Mouse (Mus musculus): ENCODE results near the gene Wfdc15b. TPM values are rescaled to one million over a fixed set of nuclear protein-coding genes. Genes with fewer than 3 reads are reported as not detected.

Wfdc15b gene
- total and polyA plus RNA-seq, 3 experiments, result not detected

DNA sequence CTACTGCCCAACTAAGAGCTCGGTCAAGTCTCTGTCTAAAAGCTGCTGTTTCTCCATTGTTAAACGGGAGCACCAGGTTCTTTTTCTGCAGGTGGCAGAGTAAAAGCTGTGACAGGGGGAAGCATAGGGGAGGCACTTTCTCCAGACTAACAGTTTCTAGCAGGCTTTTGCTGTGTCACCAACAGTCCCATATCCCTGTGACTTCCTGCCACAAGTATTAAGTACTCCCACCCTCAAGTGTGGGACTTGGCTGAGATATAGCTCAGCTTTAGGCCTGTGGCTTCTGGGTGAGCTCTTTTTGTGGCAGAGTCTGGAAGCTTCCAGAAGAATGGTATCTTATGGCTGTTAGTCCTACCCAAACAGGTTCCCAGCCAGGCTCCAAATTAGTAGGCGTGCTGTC lies 45.6 kb downstream of the Wfdc15b start:
- H3K4me1 ChIP-seq (ENCODE audit: control insufficient read depth in 1 of 2, insufficient read depth in 2 of 2), result peaks cover 0 to 1% of the 10 kb centered on the region in 2 experiments; a peak in 1 of 4 replicates
- H3K27me3 ChIP-seq (replicated peaks), result no peaks in the 10 kb centered on the region
- H3K9ac ChIP-seq (ENCODE audit: insufficient read depth, low read depth), result no peak overlapping the region
- H3K9me3 ChIP-seq (replicated peaks; ENCODE audit: low read length), result no peaks in the 10 kb centered on the region
- no peak overlapping the region for H3K4me2 ChIP-seq (ENCODE audit: insufficient read depth, low read depth, poor library complexity, severe bottlenecking)
- no peaks in the 10 kb centered on the region for H3K36me3 ChIP-seq (replicated peaks in 1 of 2; ENCODE audit: control insufficient read depth in 1 of 2, insufficient read depth in 1 of 2, low read length in 1 of 2)
- DNase-seq (ENCODE audit: extremely low read depth), result no peak
- dilution Hi-C loops (cut with MboI; ENCODE audit: extremely low pct_ligation_motif_present, extremely low pct_unique_long_range_greater_than_20kb, low sequenced_read_pairs), result no loop called here
- H3K4me3 ChIP-seq (replicated peaks in 1 of 3; ENCODE audit: low read depth in 2 of 3, low read length in 2 of 3, poor library complexity in 1 of 3), result no peak overlapping the region
- in situ Hi-C loops (cut with MboI; ENCODE audit: low pct_ligation_motif_present, low pct_unique_long_range_greater_than_20kb, low sequenced_read_pairs), result no loop called here
- H3K27ac ChIP-seq (ENCODE audit: insufficient read depth, low read depth), result no peak overlapping the region
- no peak for TF ChIP-seq USF2 (conservative IDR thresholded peaks at IDR 0.05; ENCODE audit: low read depth, low read length)
- TF ChIP-seq RCOR1 (conservative IDR thresholded peaks at IDR 0.05; ENCODE audit: low read depth, low read length), result no peak
- no peak for TF ChIP-seq E2F4 (IDR thresholded peaks at IDR 0.05; ENCODE audit: insufficient replicate concordance, low read depth, low read length)
- no peak for TF ChIP-seq KAT2A (IDR thresholded peaks at IDR 0.05; ENCODE audit: insufficient replicate concordance, low read length)
- no peak for TF ChIP-seq PAX5 (IDR thresholded peaks at IDR 0.05; ENCODE audit: low read length)
- no peak for TF ChIP-seq NRF1 (IDR thresholded peaks at IDR 0.05; ENCODE audit: low read depth, low read length)
- TF ChIP-seq UBTF (IDR thresholded peaks at IDR 0.05; ENCODE audit: low read depth, low read length), result no peak
- no peak for TF ChIP-seq RAD21 (IDR thresholded peaks at IDR 0.05; ENCODE audit: low read depth, low read length)
- no peak for TF ChIP-seq JUN (IDR thresholded peaks at IDR 0.05; ENCODE audit: insufficient read depth, low read depth, low read length)
- TF ChIP-seq CHD1 (IDR thresholded peaks at IDR 0.05; ENCODE audit: low read depth, low read length), result no peak
- TF ChIP-seq MAX (IDR thresholded peaks at IDR 0.05; ENCODE audit: low read length), result no peak
- no peak for TF ChIP-seq GABPA (IDR thresholded peaks at IDR 0.05; ENCODE audit: insufficient replicate concordance, low read depth, low read length)
- TF ChIP-seq ZNF384 (IDR thresholded peaks at IDR 0.05; ENCODE audit: low read depth, low read length), result no peak
- TF ChIP-seq JUND (conservative IDR thresholded peaks at IDR 0.05; ENCODE audit: low read depth, low read length), result no peak
- no peaks in the 10 kb centered on the region for H3K79me2 ChIP-seq (replicated peaks; ENCODE audit: control insufficient read depth, extremely low read depth, insufficient read depth, poor library complexity, severe bottlenecking)

DNA sequence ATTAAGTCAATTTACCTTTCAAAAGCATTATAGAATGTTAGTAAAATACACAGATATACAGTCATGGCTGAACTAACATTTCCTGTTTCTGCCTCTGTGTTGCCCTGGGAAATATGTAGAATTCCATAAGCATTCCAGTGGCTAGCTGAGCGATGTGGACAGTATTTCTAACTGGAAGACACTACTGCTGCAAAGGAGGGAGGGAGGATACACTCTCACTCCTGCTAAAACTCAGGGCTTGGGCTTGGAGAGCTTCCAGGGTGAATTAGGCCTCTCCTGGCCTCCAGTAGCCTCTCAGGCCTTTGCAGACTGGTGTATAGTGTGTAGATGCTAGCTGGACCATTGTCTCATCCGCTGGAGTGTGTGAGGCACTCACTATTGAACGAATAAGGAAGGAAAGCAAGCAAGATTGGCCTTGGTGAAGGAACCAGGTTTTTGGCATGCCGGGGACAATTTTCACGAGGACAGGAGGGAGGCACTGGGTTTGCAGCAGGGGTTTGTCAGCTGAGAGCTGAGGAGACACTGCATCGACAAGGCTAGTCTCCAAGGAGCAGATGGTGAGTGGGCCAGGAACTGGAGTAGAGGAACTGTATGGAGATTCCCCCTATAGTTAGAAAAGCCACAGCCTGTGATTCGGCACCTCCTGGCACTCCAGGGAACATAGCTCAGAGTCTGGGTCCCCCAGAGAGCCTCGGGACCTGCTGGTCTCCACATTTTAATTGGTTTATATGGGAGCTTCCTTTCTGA lies 46.6 kb downstream of the Wfdc15b start:
- dilution Hi-C loops (cut with MboI; ENCODE audit: extremely low pct_ligation_motif_present, extremely low pct_unique_long_range_greater_than_20kb, low sequenced_read_pairs), result no loop called here
- TF ChIP-seq ELF1 (IDR thresholded peaks at IDR 0.05; ENCODE audit: low read depth, low read length), result no peak
- TF ChIP-seq ZNF384 (IDR thresholded peaks at IDR 0.05; ENCODE audit: low read depth, low read length), result no peak
- TF ChIP-seq ZC3H11A (IDR thresholded peaks at IDR 0.05; ENCODE audit: low read depth, low read length), result no peak
- TF ChIP-seq MAX (IDR thresholded peaks at IDR 0.05; ENCODE audit: low read length), result no peak
- no peak for TF ChIP-seq NELFE (IDR thresholded peaks at IDR 0.05; ENCODE audit: low read depth, low read length)
- no peak for TF ChIP-seq POLR2AphosphoS2 (IDR thresholded peaks at IDR 0.05; ENCODE audit: low read depth, low read length)
- TF ChIP-seq PAX5 (IDR thresholded peaks at IDR 0.05; ENCODE audit: low read length), result no peak
- TF ChIP-seq NRF1 (IDR thresholded peaks at IDR 0.05; ENCODE audit: low read depth, low read length), result no peak
- TF ChIP-seq USF2 (conservative IDR thresholded peaks at IDR 0.05; ENCODE audit: low read depth, low read length), result no peak
- TF ChIP-seq MYC (IDR thresholded peaks at IDR 0.05; ENCODE audit: low read depth, low read length), result no peak
- no peak for TF ChIP-seq SMC3 (IDR thresholded peaks at IDR 0.05; ENCODE audit: low read depth, low read length)
- no peak for TF ChIP-seq KAT2A (IDR thresholded peaks at IDR 0.05; ENCODE audit: insufficient replicate concordance, low read length)
- no peak for TF ChIP-seq UBTF (IDR thresholded peaks at IDR 0.05; ENCODE audit: low read depth, low read length)
- TF ChIP-seq SIN3A (IDR thresholded peaks at IDR 0.05; ENCODE audit: low read length), result no peak

More for the DNA sequence above, 46.6 kb downstream of the Wfdc15b start:
- no peak for DNase-seq (ENCODE audit: extremely low read depth)
- Histone ChIP-seq H3K27ac (ENCODE audit: insufficient read depth, low read depth) (no peak overlapping the region), H3K9me3 (replicated peaks; ENCODE audit: low read length) (no peaks in the 10 kb centered on the region), H3K4me3 (replicated peaks in 1 of 3; ENCODE audit: low read depth in 2 of 3, low read length in 2 of 3, poor library complexity in 1 of 3) (no peak overlapping the region), H3K9ac (ENCODE audit: insufficient read depth, low read depth) (no peak overlapping the region), H3K79me2 (replicated peaks; ENCODE audit: control insufficient read depth, extremely low read depth, insufficient read depth, poor library complexity, severe bottlenecking) (no peaks in the 10 kb centered on the region), H3K4me2 (ENCODE audit: insufficient read depth, low read depth, poor library complexity, severe bottlenecking) (no peak overlapping the region), H3K36me3 (replicated peaks in 1 of 2; ENCODE audit: control insufficient read depth in 1 of 2, insufficient read depth in 1 of 2, low read length in 1 of 2) (no peaks in the 10 kb centered on the region), H3K27me3 (replicated peaks) (no peaks in the 10 kb centered on the region), H3K4me1 (ENCODE audit: control insufficient read depth in 1 of 2, insufficient read depth in 2 of 2) (peaks cover 0 to 5% of the 10 kb centered on the region in 2 experiments; a peak in 1 of 4 replicates)
- in situ Hi-C loops (cut with MboI; ENCODE audit: low pct_ligation_motif_present, low pct_unique_long_range_greater_than_20kb, low sequenced_read_pairs), result loop anchor here (5.0 kb wide), 1 partner anchor 43 kb away; no protein-coding TSS in a partner anchor

All from CH12.LX (cell line).